In the genomic region with DNA sequence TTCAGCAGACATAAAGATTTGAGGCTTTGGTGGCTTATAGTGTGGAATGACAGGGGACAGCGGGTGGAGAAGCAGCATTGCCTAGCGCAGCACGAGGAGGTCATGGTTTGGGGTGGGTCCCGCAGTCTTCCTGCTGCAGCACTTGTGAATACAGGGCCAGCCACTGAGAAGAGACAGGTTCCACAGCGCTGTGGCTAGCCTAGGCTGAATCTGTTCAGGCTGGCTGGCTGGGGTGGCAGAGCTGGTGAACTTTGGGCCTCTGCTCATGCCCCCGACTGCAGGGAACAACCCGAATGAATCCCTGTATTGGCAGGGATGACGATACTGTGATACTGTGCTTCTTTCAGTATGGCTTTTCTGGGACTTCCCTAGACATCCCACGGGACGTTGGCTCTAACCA, we compare ENCODE assay signal across 22 mouse cellular contexts. TPM values are rescaled to one million over a fixed set of nuclear protein-coding genes. Genes with fewer than 3 reads are reported as not detected.
"Had no signal": no experiment of that assay in that cellular context is flagged by ENCODE, and none has a peak within 500 bp of the region (broad histone marks: within the 10 kb centered on the region; RNA-seq: fewer than 3 reads in every experiment).

No protein-coding gene starts in this region.

- DNase-seq: lung, adult 18-20 months; lung, embryonic 14.5 days; lung, postnatal 10 days; lung, postnatal 4 days; midbrain, embryonic 14.5 days; retina, postnatal 1 day; right cerebral cortex, adult 18-20 months; right cerebral cortex, postnatal 25 days; right cerebral cortex, postnatal 4 days; spleen, adult 18-20 months; thymus, adult 2 months; thymus, postnatal 36 days had no signal

- H3K9ac ChIP-seq: liver, embryonic 14.5 days; lung, embryonic 14.5 days; midbrain, embryonic 12.5 days; neural tube, embryonic 13.5 days; neural tube, embryonic 15.5 days had no signal

- H3K4me3 ChIP-seq: midbrain, embryonic 10.5 days; midbrain, embryonic 12.5 days; myocyte; neural tube, embryonic 13.5 days; neural tube, embryonic 15.5 days had no signal

- H3K27me3 ChIP-seq: midbrain, embryonic 12.5 days; neural tube, embryonic 13.5 days; neural tube, embryonic 15.5 days had no signal

- H3K27ac ChIP-seq: liver, embryonic 14.5 days; midbrain, embryonic 10.5 days; midbrain, embryonic 12.5 days; neural tube, embryonic 13.5 days; neural tube, embryonic 15.5 days had no signal

- H3K36me3 ChIP-seq: midbrain, embryonic 10.5 days; midbrain, embryonic 12.5 days; neural tube, embryonic 13.5 days; neural tube, embryonic 15.5 days had no signal

- H3K4me2 ChIP-seq: lung, embryonic 14.5 days; midbrain, embryonic 12.5 days; neural tube, embryonic 13.5 days; neural tube, embryonic 15.5 days had no signal

- H3K4me1 ChIP-seq: midbrain, embryonic 12.5 days; neural tube, embryonic 13.5 days; neural tube, embryonic 15.5 days had no signal

- ATAC-seq: midbrain, embryonic 16.5 days had no signal

- H3K9me3 ChIP-seq: midbrain, embryonic 10.5 days; midbrain, embryonic 12.5 days; neural tube, embryonic 13.5 days; neural tube, embryonic 15.5 days had no signal

RNA-seq across cellular contexts. Expression of gene Urad, which starts 21.7 kb away (rescaled TPM):
- polyA plus RNA-seq: lung, embryonic 14.5 days; lung, embryonic 16.5 days; midbrain, embryonic 10.5 days; midbrain, embryonic 12.5 days; midbrain, embryonic 14.5 days; midbrain, embryonic 16.5 days; myocyte; neural tube, embryonic 13.5 days; neural tube, embryonic 15.5 days; stomach, embryonic 14.5 days; stomach, embryonic 16.5 days had no signal

RNA-seq across cellular contexts. Expression of gene Cdx2, which starts 36.8 kb away (rescaled TPM):
- polyA plus RNA-seq: liver, embryonic 14.5 days; lung, embryonic 14.5 days; lung, embryonic 16.5 days; midbrain, embryonic 10.5 days; midbrain, embryonic 12.5 days; midbrain, embryonic 14.5 days; midbrain, embryonic 16.5 days; myocyte; neural tube, embryonic 13.5 days; neural tube, embryonic 15.5 days had no signal
